Mouse (Mus musculus) neural tube, embryonic 14.5 days (tissue): Measurements from ENCODE around the gene Rap1a. TPM values are rescaled to one million over a fixed set of nuclear protein-coding genes. Genes with fewer than 3 reads are reported as not detected.

ENCODE experiments used
- ATAC-seq: fragments of 200-750 bp; cut with Nextera tagmentation; 2 replicates; pipeline ENCODE4 v1.8.0; 2017; ENCODE audit warnings: low read depth, mild to moderate bottlenecking, moderate TSS enrichment, moderate library complexity
- H3K27ac ChIP-seq: fragments of 300-500 bp; sonication (generic); 2 replicates; pipeline ENCODE4 v1.5.1; 2014; ENCODE audit warnings: low read depth, mild to moderate bottlenecking, control low read depth, low read length, moderate library complexity, mixed read lengths
- H3K27me3 ChIP-seq: fragments of 300-500 bp; sonication (generic); 2 replicates; pipeline ENCODE4 v1.6.1; 2014; ENCODE audit warnings: low read length; ENCODE audit not compliant: control insufficient read depth, insufficient read depth
- H3K36me3 ChIP-seq: fragments of 300-500 bp; sonication (generic); 2 replicates; pipeline ENCODE4 v1.6.1; 2014; ENCODE audit warnings: low read length, mixed read lengths; ENCODE audit not compliant: control insufficient read depth, insufficient read depth
- H3K4me1 ChIP-seq: fragments of 300-500 bp; sonication (generic); 2 replicates; pipeline ENCODE4 v1.6.1; 2014; ENCODE audit warnings: low read length; ENCODE audit not compliant: control insufficient read depth, insufficient read depth
- H3K4me2 ChIP-seq: fragments of 300-500 bp; sonication (generic); 2 replicates; pipeline ENCODE4 v1.6.1; 2014; ENCODE audit warnings: mild to moderate bottlenecking, low read depth, low read length, control low read depth
- H3K4me3 ChIP-seq: fragments of 300-500 bp; sonication (generic); 2 replicates; pipeline ENCODE4 v1.5.1; 2014; ENCODE audit warnings: low read depth, low read length, control low read depth, mixed read lengths
- H3K9ac ChIP-seq: fragments of 300-500 bp; sonication (generic); replicated peaks from 2 replicates; pipeline ENCODE4 v1.6.1; 2014; ENCODE audit warnings: low read depth, mild to moderate bottlenecking, control low read depth, low read length, mixed read lengths
- H3K9me3 ChIP-seq: fragments of 300-500 bp; sonication (generic); 2 replicates; pipeline ENCODE4 v1.6.1; 2016; ENCODE audit warnings: low read length; ENCODE audit not compliant: control insufficient read depth
- WGBS: fragments of 180-500 bp; shearing (Covaris S2); extraction: QIAGEN DNeasy Blood & Tissue Kit; methylation state at CpG from one replicate; pipeline ENCODE4 v1.1.7; 2014; 5-methylcytosine and 5-hydroxymethylcytosine counted together
- polyA plus RNA-seq: library from polyadenylated mRNA; unstranded; fragments of >200 nt; fragmentation: Nextera tagmentation; extraction: Ambion mirVana; gene quantifications from 2 replicates; pipeline ENCODE4 v1.2.1, GENCODE M21; 2014

The Rap1a gene
- polyA plus RNA-seq, 1 experiment from 2014 or later, result 67.5 TPM

- H3K9me3 ChIP-seq, result no peaks in the 10 kb centered on the region
- H3K9ac ChIP-seq, result no peak overlapping the region
- ATAC-seq, result no peak
- no peak overlapping the region for H3K4me3 ChIP-seq
- WGBS, result 83% methylated on average over 4 of the region's 4 CpGs
- H3K4me2 ChIP-seq, result no peak overlapping the region
- no peaks in the 10 kb centered on the region for H3K27me3 ChIP-seq
- no peaks in the 10 kb centered on the region for H3K4me1 ChIP-seq
- H3K36me3 ChIP-seq, result no peaks in the 10 kb centered on the region
- no peak overlapping the region for H3K27ac ChIP-seq
Measured at GRCm38 (mm10) chr3:105758658-105759057, 42.5 kb downstream of the Rap1a start.

GRCm38 (mm10) chr3:105758098-105758497 lies 43.0 kb downstream of the Rap1a start:
- H3K4me2 ChIP-seq, result no peak overlapping the region
- ATAC-seq, result no peak
- H3K4me3 ChIP-seq, result no peak overlapping the region
- no peak overlapping the region for H3K27ac ChIP-seq
- no peaks in the 10 kb centered on the region for H3K36me3 ChIP-seq
- no peaks in the 10 kb centered on the region for H3K4me1 ChIP-seq
- H3K9ac ChIP-seq, result no peak overlapping the region
- H3K9me3 ChIP-seq, result no peaks in the 10 kb centered on the region
- H3K27me3 ChIP-seq, result no peaks in the 10 kb centered on the region

DNA sequence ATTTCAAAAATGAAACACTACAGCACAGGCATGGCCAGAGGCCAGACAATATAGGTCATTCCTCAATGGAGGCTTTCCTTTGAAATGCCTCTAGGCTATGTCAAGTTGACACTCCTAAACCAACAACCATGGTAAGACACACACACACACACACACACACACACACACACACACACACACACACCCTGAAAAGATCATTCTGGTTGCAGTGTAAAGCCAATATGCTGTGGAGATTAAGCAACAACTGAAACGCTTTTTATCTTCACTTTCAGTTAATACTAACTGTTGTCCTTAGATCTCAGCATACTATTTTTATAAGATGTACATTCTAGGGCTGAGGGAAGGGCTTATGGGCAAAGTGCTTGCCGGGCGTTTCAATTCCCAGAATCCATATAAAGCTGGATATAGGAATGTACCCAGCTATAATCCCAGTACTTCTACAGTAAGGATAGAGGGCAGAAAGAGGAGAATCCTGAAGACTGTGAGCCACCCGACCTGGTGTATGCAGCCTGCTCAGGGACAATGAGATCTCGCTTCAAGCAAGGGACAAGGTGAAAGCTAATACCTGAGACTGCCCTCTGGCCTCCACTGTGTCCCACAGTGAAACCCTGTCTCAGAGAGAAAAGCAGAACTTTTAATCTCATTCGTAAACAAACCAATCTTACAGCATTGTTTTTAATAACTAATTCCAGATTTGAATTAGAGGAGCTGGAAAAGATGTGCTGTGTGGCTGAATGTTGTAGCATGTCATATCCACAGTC lies 43.6 kb downstream of the Rap1a start:
- H3K4me1 ChIP-seq, result no peaks in the 10 kb centered on the region
- ATAC-seq, result no peak
- H3K4me2 ChIP-seq, result no peak overlapping the region
- H3K27ac ChIP-seq, result no peak overlapping the region
- no peaks in the 10 kb centered on the region for H3K27me3 ChIP-seq
- WGBS, result 87% methylated on average over 6 of the region's 6 CpGs
- no peaks in the 10 kb centered on the region for H3K9me3 ChIP-seq
- H3K36me3 ChIP-seq, result no peaks in the 10 kb centered on the region
- H3K9ac ChIP-seq, result no peak overlapping the region
- no peak overlapping the region for H3K4me3 ChIP-seq

DNA sequence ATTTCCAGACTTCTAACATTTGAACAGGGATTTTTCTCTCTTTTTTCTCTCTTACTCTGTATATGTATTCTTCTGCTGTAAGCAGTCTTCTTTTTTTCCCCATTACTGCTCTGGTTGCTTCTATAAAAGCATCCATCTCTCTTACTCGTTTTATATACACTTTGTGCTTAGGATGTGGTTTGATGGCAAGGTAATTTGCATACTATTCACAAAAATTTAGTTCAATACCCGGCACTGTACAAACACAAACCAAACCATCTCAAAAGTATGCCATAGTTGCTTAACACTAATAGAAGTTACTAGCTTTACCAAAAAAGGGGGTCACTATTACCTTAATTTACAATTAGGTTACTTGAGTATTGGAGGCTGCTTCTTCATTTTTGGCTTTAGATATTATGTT lies 44.6 kb downstream of the Rap1a start:
- ATAC-seq, result no peak
- WGBS, result 81% methylated on average over 2 of the region's 2 CpGs

DNA sequence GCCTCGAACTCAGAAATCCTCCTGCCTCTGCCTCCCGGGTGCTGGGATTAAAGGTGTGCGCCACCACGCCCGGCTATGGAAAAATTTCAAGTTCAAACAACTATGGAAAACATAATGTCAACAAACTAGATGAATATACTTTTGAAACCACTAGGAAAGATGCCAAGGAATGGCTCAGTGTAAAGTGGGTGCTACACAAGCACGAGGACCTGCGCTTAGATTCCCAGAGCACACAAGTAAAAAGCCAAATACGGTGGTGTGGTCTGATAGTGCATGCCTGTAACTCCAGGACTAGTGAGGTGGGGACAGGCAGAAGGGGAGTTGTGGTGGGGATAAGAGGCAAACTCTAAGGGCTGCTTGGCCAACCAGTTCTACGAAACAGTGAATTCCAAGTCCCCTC lies 46.0 kb downstream of the Rap1a start:
- Histone ChIP-seq H3K27me3 (no peaks in the 10 kb centered on the region), H3K4me1 (no peaks in the 10 kb centered on the region), H3K9me3 (no peaks in the 10 kb centered on the region), H3K4me2 (no peak overlapping the region), H3K4me3 (no peak overlapping the region), H3K9ac (no peak overlapping the region), H3K27ac (no peak overlapping the region), H3K36me3 (no peaks in the 10 kb centered on the region)
- no peak for ATAC-seq
- WGBS, result 98% methylated on average over 9 of the region's 9 CpGs

More for the DNA sequence above, 44.6 kb downstream of the Rap1a start:
- Histone ChIP-seq H3K4me2 (no peak overlapping the region), H3K9me3 (no peaks in the 10 kb centered on the region), H3K36me3 (no peaks in the 10 kb centered on the region), H3K9ac (no peak overlapping the region), H3K4me1 (no peaks in the 10 kb centered on the region), H3K4me3 (no peak overlapping the region), H3K27me3 (no peaks in the 10 kb centered on the region), H3K27ac (no peak overlapping the region)

DNA sequence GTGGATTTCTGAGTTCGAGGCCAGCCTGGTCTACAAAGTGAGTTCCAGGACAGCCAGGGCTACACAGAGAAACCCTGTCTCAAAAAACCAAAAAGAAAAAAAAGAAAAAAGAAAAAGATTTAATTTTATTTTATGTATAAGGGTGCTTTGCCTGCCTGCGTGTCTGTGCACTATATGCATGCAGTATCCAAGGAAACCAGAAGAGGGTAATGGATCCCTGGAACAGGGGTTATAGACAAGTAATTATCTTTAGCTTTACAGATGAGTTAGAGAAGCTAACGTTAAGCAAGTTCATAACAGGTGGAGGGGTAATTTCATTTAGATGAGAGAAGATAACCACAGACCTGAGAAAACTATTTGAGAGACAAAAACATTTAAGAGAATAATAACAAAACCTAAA lies 47.0 kb downstream of the Rap1a start:
- ATAC-seq, result no peak
- no peak overlapping the region for H3K27ac ChIP-seq
- H3K27me3 ChIP-seq, result no peaks in the 10 kb centered on the region
- no peak overlapping the region for H3K4me3 ChIP-seq
- H3K9me3 ChIP-seq, result no peaks in the 10 kb centered on the region
- no peak overlapping the region for H3K4me2 ChIP-seq
- H3K4me1 ChIP-seq, result no peaks in the 10 kb centered on the region
- 77% methylated on average over 3 of the region's 3 CpGs for WGBS
- H3K9ac ChIP-seq, result no peak overlapping the region
- no peaks in the 10 kb centered on the region for H3K36me3 ChIP-seq

- H3K9me3 ChIP-seq, result no peaks in the 10 kb centered on the region
- whole genome bisulfite sequencing, result 85% methylated on average over 2 of the region's 2 CpGs
- H3K27me3 ChIP-seq, result no peaks in the 10 kb centered on the region
- H3K9ac ChIP-seq, result no peak overlapping the region
- H3K4me3 ChIP-seq, result no peak overlapping the region
- no peak for ATAC-seq
- H3K36me3 ChIP-seq, result no peaks in the 10 kb centered on the region
- H3K4me1 ChIP-seq, result no peaks in the 10 kb centered on the region
- H3K27ac ChIP-seq, result no peak overlapping the region
- H3K4me2 ChIP-seq, result no peak overlapping the region
Measured at GRCm38 (mm10) chr3:105750810-105751209, 50.3 kb downstream of the Rap1a start.

GRCm38 (mm10) chr3:105746542-105746941 lies 54.6 kb downstream of the Rap1a start:
- H3K36me3 ChIP-seq, result no peaks in the 10 kb centered on the region
- H3K27me3 ChIP-seq, result no peaks in the 10 kb centered on the region
- no peaks in the 10 kb centered on the region for H3K9me3 ChIP-seq
- no peaks in the 10 kb centered on the region for H3K4me1 ChIP-seq
- no peak overlapping the region for H3K9ac ChIP-seq
- WGBS, result 93% methylated on average over 2 of the region's 2 CpGs
- no peak for ATAC-seq
- no peak overlapping the region for H3K4me2 ChIP-seq
- H3K4me3 ChIP-seq, result no peak overlapping the region
- no peak overlapping the region for H3K27ac ChIP-seq

GRCm38 (mm10) chr3:105737666-105738065 lies 63.5 kb downstream of the Rap1a start:
- no peaks in the 10 kb centered on the region for H3K4me1 ChIP-seq
- H3K9me3 ChIP-seq, result no peaks in the 10 kb centered on the region
- H3K27me3 ChIP-seq, result no peaks in the 10 kb centered on the region
- H3K9ac ChIP-seq, result no peak overlapping the region
- no peak for ATAC-seq
- no peak overlapping the region for H3K27ac ChIP-seq
- H3K36me3 ChIP-seq, result no peaks in the 10 kb centered on the region; the same call in 1 of the 2 replicates
- H3K4me3 ChIP-seq, result no peak overlapping the region
- no peak overlapping the region for H3K4me2 ChIP-seq
- WGBS, result 84% methylated on average over 3 of the region's 3 CpGs
